Comparison of ENCODE assay signal across 9 mouse cellular contexts in genomic region chr5:124943181-124943792, GRCm38 (mm10). TPM values are rescaled to one million over a fixed set of nuclear protein-coding genes. Genes with fewer than 3 reads are reported as not detected.
DNase-seq lines count a peak whose midpoint lies in the region; ATAC-seq and TF ChIP-seq lines count a peak whose summit lies in the region.
"Had no signal": no experiment of that assay in that cellular context is flagged by ENCODE, and none has a peak within 500 bp of the region (broad histone marks: within the 10 kb centered on the region; RNA-seq: fewer than 3 reads in every experiment).

No protein-coding gene starts in this region.

- no peaks in the 10 kb centered on the region; the same call in 1 of the 2 replicates for H3K9me3 ChIP-seq in heart, postnatal 0 days (replicated peaks; ENCODE audit: control insufficient read depth, low read length)
- H3K9me3 ChIP-seq in hindbrain, postnatal 0 days (ENCODE audit: low read length): no peaks in the 10 kb centered on the region

- intact Hi-C loops in left cerebral cortex, adult 2 months (cut with DNase I): no loop called here

- TF ChIP-seq EP300 in heart, postnatal 0 days (IDR thresholded peaks at IDR 0.05; ENCODE audit: low read depth): no peak

- DNase-seq in heart, postnatal 0 days (ENCODE audit: low spot score): no peak
- no peak for DNase-seq in heart, adult 9 months (ENCODE audit: low spot score in 2 of 2)
- DNase-seq in thymus, postnatal 0 days (ENCODE audit: low spot score): peak; percentile 22
- no peak for DNase-seq in thymus, adult 2 months
- peak; percentile 59 for DNase-seq in hindbrain, postnatal 0 days (ENCODE audit: low spot score)
- DNase-seq in left cerebral cortex, adult 2 months (ENCODE audit: extremely low spot score in 1 of 2, low spot score in 2 of 2): no peak

- H3K27ac ChIP-seq in heart, postnatal 0 days (ENCODE audit: low read depth): no peak overlapping the region
- H3K27ac ChIP-seq in thymus, adult 2 months (ENCODE audit: control insufficient read depth, insufficient read depth, low read length): no peak overlapping the region
- H3K27ac ChIP-seq in hindbrain, postnatal 0 days: no peak overlapping the region
- no peak overlapping the region for H3K27ac ChIP-seq in left cerebral cortex, adult 2 months
- H3K27ac ChIP-seq: limb, embryonic 12.5 days had no signal

- no peaks in the 10 kb centered on the region for H3K27me3 ChIP-seq in heart, postnatal 0 days (ENCODE audit: control insufficient read depth, insufficient read depth, low read length)
- H3K27me3 ChIP-seq in thymus, adult 2 months (ENCODE audit: control insufficient read depth, insufficient read depth, low read length): no peaks in the 10 kb centered on the region
- no peaks in the 10 kb centered on the region for H3K27me3 ChIP-seq in hindbrain, postnatal 0 days (ENCODE audit: insufficient read depth, low read length)
- H3K27me3 ChIP-seq: limb, embryonic 12.5 days had no signal

- WGBS in heart, postnatal 0 days: 74% methylated on average over 12 of the region's 12 CpGs
- WGBS in thymus, adult 2 months: 87% methylated on average over 12 of the region's 12 CpGs
- 43% methylated on average over 12 of the region's 12 CpGs for WGBS in hindbrain, postnatal 0 days

- H3K4me1 ChIP-seq in heart, postnatal 0 days (ENCODE audit: control insufficient read depth, insufficient read depth): no peaks in the 10 kb centered on the region
- peaks cover 20% of the 10 kb centered on the region for H3K4me1 ChIP-seq in thymus, adult 2 months (replicated peaks; ENCODE audit: control insufficient read depth, insufficient read depth, low read length)
- no peaks in the 10 kb centered on the region for H3K4me1 ChIP-seq in hindbrain, postnatal 0 days (ENCODE audit: insufficient read depth, low read length)
- H3K4me1 ChIP-seq: limb, embryonic 12.5 days had no signal

- H3K4me2 ChIP-seq in heart, postnatal 0 days (ENCODE audit: low read depth, low read length): no peak overlapping the region
- no peak overlapping the region for H3K4me2 ChIP-seq in hindbrain, postnatal 0 days (ENCODE audit: low read depth, low read length)
- H3K4me2 ChIP-seq: limb, embryonic 12.5 days had no signal

- no peak for TF ChIP-seq POLR2A in thymus, adult 2 months (IDR thresholded peaks at IDR 0.05; ENCODE audit: control insufficient read depth, extremely low read depth, insufficient read depth, low read length, poor library complexity)

- no peak for TF ChIP-seq CTCF in heart, postnatal 0 days (IDR thresholded peaks at IDR 0.05; ENCODE audit: low read depth)
- TF ChIP-seq CTCF in thymus, adult 2 months (IDR thresholded peaks at IDR 0.05; ENCODE audit: borderline replicate concordance, control insufficient read depth, extremely low read depth, insufficient read depth, low read length, poor library complexity): no peak
- peak; percentile 7; the same call in 1 of the 2 replicates for TF ChIP-seq CTCF in hindbrain, postnatal 0 days (IDR thresholded peaks at IDR 0.05; ENCODE audit: low read depth)
- no peak for TF ChIP-seq CTCF in left cerebral cortex, adult 2 months (IDR thresholded peaks at IDR 0.05)

- ATAC-seq in heart, postnatal 0 days (ENCODE audit: insufficient read depth, low read depth): peak; percentile 17; the same call in 1 of the 2 replicates
- ATAC-seq in hindbrain, postnatal 0 days: peak; percentile 90
- ATAC-seq in erythroid progenitor cell, adult 5-6 weeks (replicated peaks; ENCODE audit: low FRiP score, poor library complexity, severe bottlenecking): no peak
- no peak for ATAC-seq in activated CD4-positive, CD25-positive, alpha-beta regulatory T cell, adult 4 months

- no peak overlapping the region for H3K4me3 ChIP-seq in heart, postnatal 0 days (ENCODE audit: low read depth, low read length)
- no peak overlapping the region for H3K4me3 ChIP-seq in thymus, adult 2 months (ENCODE audit: control insufficient read depth, insufficient read depth, low read length)
- H3K4me3 ChIP-seq in hindbrain, postnatal 0 days (ENCODE audit: low read length): no peak overlapping the region
- H3K4me3 ChIP-seq in left cerebral cortex, adult 2 months: no peak overlapping the region
- H3K4me3 ChIP-seq: limb, embryonic 12.5 days had no signal

- no peak overlapping the region for H3K9ac ChIP-seq in heart, postnatal 0 days (replicated peaks; ENCODE audit: low read depth, low read length)
- H3K9ac ChIP-seq in hindbrain, postnatal 0 days (replicated peaks; ENCODE audit: low read length): no peak overlapping the region
- H3K9ac ChIP-seq: limb, embryonic 12.5 days had no signal

- H3K36me3 ChIP-seq in heart, postnatal 0 days (replicated peaks; ENCODE audit: control insufficient read depth, insufficient read depth, low read length): no peaks in the 10 kb centered on the region
- no peaks in the 10 kb centered on the region for H3K36me3 ChIP-seq in thymus, adult 2 months (ENCODE audit: control insufficient read depth, insufficient read depth, low read length)
- H3K36me3 ChIP-seq in hindbrain, postnatal 0 days (ENCODE audit: insufficient read depth, low read length): no peaks in the 10 kb centered on the region
- H3K36me3 ChIP-seq: limb, embryonic 12.5 days had no signal

RNA-seq across cellular contexts. Expression of gene Rflna, which starts 59.7 kb away (rescaled TPM):
- not detected in 2 replicates for total RNA-seq in heart, postnatal 0 days (2014; rRNA removed; ENCODE audit: low replicate concordance)
- 0.73 and 0.85 TPM in 2 replicates for polyA plus RNA-seq in heart, postnatal 0 days (2015; fragmentation: Nextera tagmentation; extraction: Ambion mirVana)
- polyA plus RNA-seq in thymus, postnatal 0 days (2015; fragmentation: Nextera tagmentation; extraction: Ambion mirVana): 0.51 and 0.61 TPM in 2 replicates
- polyA plus RNA-seq in thymus, adult 2 months (2012; rRNA removed): 3.4 and 4.5 TPM in 2 replicates
- total RNA-seq in hindbrain, postnatal 0 days (2014; rRNA removed): 9.8 and 14.2 TPM in 2 replicates
- 7.4 and 7.5 TPM in 2 replicates for polyA plus RNA-seq in hindbrain, postnatal 0 days (2015; fragmentation: Nextera tagmentation; extraction: Ambion mirVana)
- total RNA-seq in erythroid progenitor cell, adult 5-6 weeks (2015; ENCODE audit: low replicate concordance): not detected in 2 replicates
- not detected in 2 replicates for total RNA-seq in erythroid progenitor cell, adult 5-6 weeks (2017; ENCODE audit: low replicate concordance)
- polyA plus RNA-seq in activated CD4-positive, CD25-positive, alpha-beta regulatory T cell, adult 4 months (2017; shearing (Covaris generic)): under 1 TPM in 1 of 2 experiments, not detected in 1; 0.61 TPM
- 1 to 10 TPM in 1 of 2 experiments, not detected in 1; 1.0 TPM for total RNA-seq in left cerebral cortex, adult 2 months (2021)

Comparison
In these comparisons a context has a peak if more than half of its experiments do, and no peak if none do; other contexts are left out.
1. DNase-seq: peak in thymus, postnatal 0 days (single experiment) and hindbrain, postnatal 0 days (single experiment); none in heart, postnatal 0 days (single experiment), heart, adult 9 months (0 of 2), thymus, adult 2 months (single experiment) and left cerebral cortex, adult 2 months (0 of 2).
2. ATAC-seq: peak in heart, postnatal 0 days (single experiment) and hindbrain, postnatal 0 days (single experiment); none in erythroid progenitor cell, adult 5-6 weeks (single experiment) and activated CD4-positive, CD25-positive, alpha-beta regulatory T cell, adult 4 months (single experiment).